Mouse (Mus musculus) lung, postnatal 0 days (tissue): Measurements from ENCODE around the gene Jade1. TPM values are rescaled to one million over a fixed set of nuclear protein-coding genes. Genes with fewer than 3 reads are reported as not detected.

Experiments
- ATAC-seq: fragments of 200-750 bp; cut with Nextera tagmentation; 2 replicates; pipeline ENCODE4 v1.8.0; 2017; ENCODE audit warnings: moderate library complexity
- DNase-seq: peaks from one replicate; pipeline ENCODE4 v3.0.0-alpha.2; 2016; ENCODE audit warnings: low spot score
- H3K27ac ChIP-seq: fragments of 300-500 bp; sonication (generic); 2 replicates; pipeline ENCODE4 v1.5.1; 2014; ENCODE audit warnings: antibody characterized with exemption, mild to moderate bottlenecking, low read length, mixed read lengths
- H3K27me3 ChIP-seq: fragments of 300-500 bp; sonication (generic); replicated peaks from 2 replicates; pipeline ENCODE4 v1.6.1; 2014; ENCODE audit warnings: low read length, mixed read lengths; ENCODE audit not compliant: insufficient read depth
- H3K36me3 ChIP-seq: fragments of 300-500 bp; sonication (generic); 2 replicates; pipeline ENCODE4 v1.6.1; 2014; ENCODE audit warnings: low read length, mixed read lengths; ENCODE audit not compliant: insufficient read depth
- H3K4me1 ChIP-seq: fragments of 300-500 bp; sonication (generic); 2 replicates; pipeline ENCODE4 v1.6.1; 2014; ENCODE audit warnings: antibody characterized with exemption, low read depth, low read length, mixed read lengths; ENCODE audit not compliant: insufficient read depth
- H3K4me2 ChIP-seq: fragments of 300-500 bp; sonication (generic); replicated peaks from 2 replicates; pipeline ENCODE4 v1.6.1; 2014; ENCODE audit warnings: low read depth, mild to moderate bottlenecking, low read length, moderate library complexity, mixed read lengths
- H3K4me3 ChIP-seq: fragments of 300-500 bp; sonication (generic); 2 replicates; pipeline ENCODE4 v1.5.1; 2014; ENCODE audit warnings: low read depth, low read length
- H3K9ac ChIP-seq: fragments of 300-500 bp; sonication (generic); replicated peaks from 2 replicates; pipeline ENCODE4 v1.6.1; 2014; ENCODE audit warnings: low read depth, mild to moderate bottlenecking
- H3K9me3 ChIP-seq: fragments of 300-500 bp; sonication (generic); 2 replicates; pipeline ENCODE4 v1.6.1; 2016; ENCODE audit warnings: low read length, mixed read lengths
- CTCF ChIP-seq: IDR thresholded peaks from 2 replicates; pipeline ENCODE4 v1.5.1; 2016; ENCODE audit warnings: antibody characterized with exemption, mild to moderate bottlenecking
- EP300 ChIP-seq: IDR thresholded peaks from 2 replicates; pipeline ENCODE4 v1.6.1; 2016; ENCODE audit warnings: antibody characterized with exemption, mild to moderate bottlenecking, control low read depth
- WGBS: fragments of 180-500 bp; shearing (Covaris S2); extraction: QIAGEN DNeasy Blood & Tissue Kit; methylation state at CpG from one replicate; pipeline ENCODE4 v1.1.7; 2014; 5-methylcytosine and 5-hydroxymethylcytosine counted together
- polyA plus RNA-seq: library from polyadenylated mRNA; unstranded; fragments of >200 nt; fragmentation: Nextera tagmentation; extraction: Ambion mirVana; gene quantifications from 2 replicates; pipeline ENCODE4 v1.2.1, GENCODE M21; 2015

Gene Jade1
- polyA plus RNA-seq, 1 experiment from 2014 or later, result 6.0 TPM

- H3K4me2 ChIP-seq, result peak overlapping the region; percentile 100
- no peaks in the 10 kb centered on the region for H3K36me3 ChIP-seq
- peak overlapping the region; percentile 47 for H3K4me3 ChIP-seq
- 0 out of 2 replicates have a peak, but pooled peaks cover 4% of the 10 kb centered on the region for H3K27me3 ChIP-seq
- H3K9ac ChIP-seq, result peak overlapping the region; percentile 64
- TF ChIP-seq CTCF (peak; percentile 72), EP300 (no peak)
- no peaks in the 10 kb centered on the region for H3K9me3 ChIP-seq
- DNase-seq (peak; percentile 85), ATAC-seq (peak; percentile 77)
- H3K4me1 ChIP-seq, result 0 out of 2 replicates have a peak, but pooled peaks cover 9% of the 10 kb centered on the region
- WGBS, result under 1% methylated on average over 45 of the region's 81 CpGs
- peak overlapping the region; percentile 88 for H3K27ac ChIP-seq
Measured at GRCm38 (mm10) chr3:41563211-41563931, 7.8 kb downstream of the Jade1 start.

GRCm38 (mm10) chr3:41563997-41564396, 8.5 kb downstream of the Jade1 start:
- ATAC-seq (no peak), DNase-seq (no peak)
- Histone ChIP-seq H3K4me2 (peak overlapping the region; percentile 100), H3K4me3 (peak overlapping the region; percentile 47), H3K27me3 (0 out of 2 replicates have a peak, but pooled peaks cover 4% of the 10 kb centered on the region), H3K9ac (peak overlapping the region; percentile 64), H3K4me1 (0 out of 2 replicates have a peak, but pooled peaks cover 9% of the 10 kb centered on the region), H3K9me3 (no peaks in the 10 kb centered on the region), H3K27ac (peak overlapping the region; percentile 88), H3K36me3 (no peaks in the 10 kb centered on the region)
- WGBS, result under 1% methylated on average over 7 of the region's 7 CpGs
- TF ChIP-seq EP300 (no peak), CTCF (no peak)

GRCm38 (mm10) chr3:41564471-41565213, 9.1 kb downstream of the Jade1 start:
- WGBS, result under 1% methylated on average over 39 of the region's 60 CpGs
- H3K4me1 ChIP-seq, result 0 out of 2 replicates have a peak, but pooled peaks cover 9% of the 10 kb centered on the region

GRCm38 (mm10) chr3:41565410-41565823, 9.9 kb downstream of the Jade1 start:
- Histone ChIP-seq H3K27ac (peak overlapping the region; percentile 76), H3K4me1 (0 out of 2 replicates have a peak, but pooled peaks cover 9% of the 10 kb centered on the region), H3K4me2 (peak overlapping the region; percentile 100), H3K9ac (peak overlapping the region; percentile 41), H3K9me3 (no peaks in the 10 kb centered on the region), H3K4me3 (peak overlapping the region; percentile 47), H3K36me3 (no peaks in the 10 kb centered on the region), H3K27me3 (0 out of 2 replicates have a peak, but pooled peaks cover 4% of the 10 kb centered on the region)
- TF ChIP-seq CTCF (no peak), EP300 (no peak)
- ATAC-seq, result peak; percentile 67
- under 1% methylated on average over 25 of the region's 61 CpGs for WGBS
- peak; percentile 82 for DNase-seq

More at GRCm38 (mm10) chr3:41564471-41565213, 9.1 kb downstream of the Jade1 start:
- no peak; the same call in 1 of the 2 replicates for TF ChIP-seq CTCF
- no peak for TF ChIP-seq EP300
- Histone ChIP-seq H3K27me3 (0 out of 2 replicates have a peak, but pooled peaks cover 4% of the 10 kb centered on the region), H3K27ac (peak overlapping the region; percentile 88), H3K9me3 (no peaks in the 10 kb centered on the region), H3K9ac (peak overlapping the region; percentile 41), H3K36me3 (no peaks in the 10 kb centered on the region), H3K4me2 (peak overlapping the region; percentile 100), H3K4me3 (peak overlapping the region; percentile 47)
- DNase-seq, result peak; percentile 74
- peak; percentile 40 for ATAC-seq

- 0 out of 2 replicates have a peak, but pooled peaks cover 4% of the 10 kb centered on the region for H3K27me3 ChIP-seq
- H3K4me3 ChIP-seq, result peak overlapping the region; percentile 47
- 0 out of 2 replicates have a peak, but pooled peaks cover 9% of the 10 kb centered on the region for H3K4me1 ChIP-seq
- TF ChIP-seq CTCF (peak; percentile 74), EP300 (no peak)
- peak overlapping the region; percentile 76; the same call in 1 of the 2 replicates for H3K27ac ChIP-seq
- no peaks in the 10 kb centered on the region for H3K9me3 ChIP-seq
- DNase-seq (peak; percentile 82), ATAC-seq (peak; percentile 57)
- peak overlapping the region; percentile 41; the same call in 1 of the 2 replicates for H3K9ac ChIP-seq
- WGBS, result 3% methylated on average over 24 of the region's 26 CpGs
- H3K36me3 ChIP-seq, result no peaks in the 10 kb centered on the region
- peak overlapping the region; percentile 100 for H3K4me2 ChIP-seq
Measured at GRCm38 (mm10) chr3:41565955-41566354, 10.4 kb downstream of the Jade1 start.

GRCm38 (mm10) chr3:41569943-41570342, 14.4 kb downstream of the Jade1 start:
- Histone ChIP-seq H3K27ac (no peak overlapping the region), H3K9ac (no peak overlapping the region), H3K36me3 (no peaks in the 10 kb centered on the region), H3K27me3 (no peaks in the 10 kb centered on the region), H3K4me3 (no peak overlapping the region), H3K9me3 (no peaks in the 10 kb centered on the region), H3K4me1 (no peaks in the 10 kb centered on the region), H3K4me2 (no peak overlapping the region)
- no peak for DNase-seq
- no peak for TF ChIP-seq CTCF
- TF ChIP-seq EP300, result no peak
- ATAC-seq, result no peak
- 86% methylated on average over 5 of the region's 5 CpGs for whole genome bisulfite sequencing
